Mouse (Mus musculus) lung, adult 2 months (tissue): ENCODE results near the gene Erc2.

ENCODE experiments used
- CTCF ChIP-seq: fragments of 200-500 bp; IDR thresholded peaks from 2 replicates; pipeline ENCODE4 v1.5.1; 2011; ENCODE audit warnings: mild to moderate bottlenecking, low read length, control low read depth; ENCODE audit not compliant: insufficient read depth
- POLR2A ChIP-seq: fragments of 200-500 bp; IDR thresholded peaks from 2 replicates; pipeline ENCODE4 v1.6.1; 2011; ENCODE audit warnings: low read depth, mild to moderate bottlenecking, control low read depth, low read length, borderline replicate concordance; ENCODE audit errors: extremely low read depth

DNA sequence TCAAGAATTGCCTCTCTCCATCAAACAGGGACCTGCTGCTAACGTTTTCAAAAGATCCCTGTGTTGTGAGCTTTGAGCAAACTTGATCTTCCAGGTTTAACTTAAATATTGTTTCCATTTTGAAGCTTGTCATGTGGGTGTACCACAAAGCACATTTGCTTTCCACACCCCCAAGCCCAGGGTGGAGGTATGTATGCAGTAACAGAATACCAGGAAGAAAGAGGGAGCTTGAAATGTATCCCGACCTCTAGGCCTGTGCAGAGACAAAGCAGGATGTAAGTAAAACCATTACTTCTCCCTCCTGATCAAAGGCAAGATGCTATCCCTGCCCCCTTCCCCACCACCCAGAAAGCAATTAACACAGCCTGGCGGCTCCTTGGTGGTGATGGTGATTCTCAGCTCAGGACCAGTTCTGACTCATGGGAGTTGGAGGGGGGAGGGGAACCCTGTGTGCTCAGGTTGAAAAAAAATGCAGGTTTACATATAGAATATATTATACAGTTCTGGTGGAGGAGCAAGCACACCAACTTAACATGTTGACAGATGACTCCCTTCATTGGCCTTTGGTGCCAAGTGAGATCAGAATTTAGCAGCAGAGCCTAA is 710.2 kb downstream of the Erc2 start:
- TF ChIP-seq POLR2A (no peak), CTCF (no peak)
